Mouse (Mus musculus) MEL-GATA-1-ER (cell line): Measurements from ENCODE around the gene Inpp5a.

ENCODE experiments used
- DNase-seq: peaks from one replicate; pipeline ENCODE4 v3.0.0-alpha.2; 2012; ENCODE audit warnings: low read depth; ENCODE audit errors: extremely low read depth

Gene Inpp5a

GRCm38 (mm10) chr7:139439922-139440895, 51.3 kb downstream of the Inpp5a start:
- DNase-seq, result no peak

- no peak for DNase-seq
Measured at GRCm38 (mm10) chr7:139441022-139441421, 52.1 kb downstream of the Inpp5a start.

- DNase-seq, result no peak
Measured at GRCm38 (mm10) chr7:139441761-139442211, 52.9 kb downstream of the Inpp5a start.

- no peak for DNase-seq
Measured at GRCm38 (mm10) chr7:139445621-139446020, 56.7 kb downstream of the Inpp5a start.

- DNase-seq, result no peak
Measured at GRCm38 (mm10) chr7:139447381-139447780, 58.5 kb downstream of the Inpp5a start.

- no peak for DNase-seq
Measured at GRCm38 (mm10) chr7:139450186-139450998, 61.5 kb downstream of the Inpp5a start.

- DNase-seq, result no peak
Measured at GRCm38 (mm10) chr7:139451711-139452110, 62.8 kb downstream of the Inpp5a start.

GRCm38 (mm10) chr7:139452199-139452598, 63.3 kb downstream of the Inpp5a start:
- DNase-seq, result no peak

GRCm38 (mm10) chr7:139453198-139453597, 64.3 kb downstream of the Inpp5a start:
- DNase-seq, result no peak

- no peak for DNase-seq
Measured at GRCm38 (mm10) chr7:139454285-139454684, 65.4 kb downstream of the Inpp5a start.

- DNase-seq, result no peak
Measured at GRCm38 (mm10) chr7:139456759-139457158, 67.8 kb downstream of the Inpp5a start.

GRCm38 (mm10) chr7:139461344-139461743, 72.4 kb downstream of the Inpp5a start:
- no peak for DNase-seq

GRCm38 (mm10) chr7:139462142-139462541, 73.2 kb downstream of the Inpp5a start:
- no peak for DNase-seq

GRCm38 (mm10) chr7:139465538-139465937, 76.6 kb downstream of the Inpp5a start:
- no peak for DNase-seq

GRCm38 (mm10) chr7:139466484-139467176, 77.7 kb downstream of the Inpp5a start:
- peak; percentile 47 for DNase-seq

GRCm38 (mm10) chr7:139467177-139467895, 78.4 kb downstream of the Inpp5a start:
- DNase-seq, result no peak

- DNase-seq, result no peak
Measured at GRCm38 (mm10) chr7:139467896-139468279, 79.0 kb downstream of the Inpp5a start.

- DNase-seq, result no peak
Measured at GRCm38 (mm10) chr7:139468440-139468839, 79.5 kb downstream of the Inpp5a start.

GRCm38 (mm10) chr7:139469457-139469856, 80.5 kb downstream of the Inpp5a start:
- DNase-seq, result no peak

GRCm38 (mm10) chr7:139470481-139470880, 81.6 kb downstream of the Inpp5a start:
- DNase-seq, result no peak

GRCm38 (mm10) chr7:139472052-139472451, 83.1 kb downstream of the Inpp5a start:
- DNase-seq, result no peak
